Mouse (Mus musculus) CD4-positive, CD25-positive, alpha-beta regulatory T cell, adult 4 months (primary cell): Measurements from ENCODE around the gene Nfatc2. TPM values are rescaled to one million over a fixed set of nuclear protein-coding genes. Genes with fewer than 3 reads are reported as not detected.

Experiments
- ATAC-seq: one replicate; pipeline ENCODE4 v1.8.0; 2017
- polyA plus RNA-seq, 2 experiments: library from polyadenylated mRNA; unstranded; fragments of 100-300 nt; shearing (Covaris generic); gene quantifications; one replicate each; pipeline ENCODE4 v1.2.1; 2017

Nfatc2 gene
- polyA plus RNA-seq, 2 experiments from 2014 or later, result 20.9 to 22.6 TPM

GRCm38 (mm10) chr2:168527430-168527792, 74.0 kb downstream of the Nfatc2 start:
- ATAC-seq, result no peak

GRCm38 (mm10) chr2:168526547-168527429, 74.7 kb downstream of the Nfatc2 start:
- ATAC-seq, result no peak

GRCm38 (mm10) chr2:168525391-168526154, 75.9 kb downstream of the Nfatc2 start:
- no peak for ATAC-seq

- no peak for ATAC-seq
Observed at GRCm38 (mm10) chr2:168524905-168525381, 76.5 kb downstream of the Nfatc2 start.

- no peak for ATAC-seq
Observed at GRCm38 (mm10) chr2:168522247-168522646, 79.2 kb downstream of the Nfatc2 start.

GRCm38 (mm10) chr2:168520771-168521170, 80.7 kb downstream of the Nfatc2 start:
- ATAC-seq, result no peak

- no peak for ATAC-seq
Observed at GRCm38 (mm10) chr2:168519589-168519988, 81.9 kb downstream of the Nfatc2 start.

GRCm38 (mm10) chr2:168518256-168518659, 83.2 kb downstream of the Nfatc2 start:
- no peak for ATAC-seq

- no peak for ATAC-seq
Observed at GRCm38 (mm10) chr2:168517774-168518173, 83.7 kb downstream of the Nfatc2 start.

- no peak for ATAC-seq
Observed at GRCm38 (mm10) chr2:168516717-168517116, 84.7 kb downstream of the Nfatc2 start.

- no peak for ATAC-seq
Observed at GRCm38 (mm10) chr2:168515466-168515865, 86.0 kb downstream of the Nfatc2 start.

GRCm38 (mm10) chr2:168514131-168514530, 87.3 kb downstream of the Nfatc2 start:
- ATAC-seq, result no peak

GRCm38 (mm10) chr2:168511529-168511928, 89.9 kb downstream of the Nfatc2 start:
- no peak for ATAC-seq

- no peak for ATAC-seq
Observed at GRCm38 (mm10) chr2:168508469-168509198, 92.8 kb downstream of the Nfatc2 start.

GRCm38 (mm10) chr2:168504431-168505182, 96.8 kb downstream of the Nfatc2 start:
- no peak for ATAC-seq

GRCm38 (mm10) chr2:168503735-168504134, 97.7 kb downstream of the Nfatc2 start:
- ATAC-seq, result no peak

GRCm38 (mm10) chr2:168500750-168501149, 100.7 kb downstream of the Nfatc2 start:
- no peak for ATAC-seq

- no peak for ATAC-seq
Observed at GRCm38 (mm10) chr2:168500244-168500643, 101.2 kb downstream of the Nfatc2 start.

- ATAC-seq, result peak; percentile 45
Observed at GRCm38 (mm10) chr2:168491791-168492190, 109.7 kb downstream of the Nfatc2 start.

- no peak for ATAC-seq
Observed at GRCm38 (mm10) chr2:168489953-168490352, 111.5 kb downstream of the Nfatc2 start.

- ATAC-seq, result no peak
Observed at GRCm38 (mm10) chr2:168488158-168488925, 113.1 kb downstream of the Nfatc2 start.
